Mouse (Mus musculus): Measurements from ENCODE around the gene Galnt6.

Galnt6 gene

DNA sequence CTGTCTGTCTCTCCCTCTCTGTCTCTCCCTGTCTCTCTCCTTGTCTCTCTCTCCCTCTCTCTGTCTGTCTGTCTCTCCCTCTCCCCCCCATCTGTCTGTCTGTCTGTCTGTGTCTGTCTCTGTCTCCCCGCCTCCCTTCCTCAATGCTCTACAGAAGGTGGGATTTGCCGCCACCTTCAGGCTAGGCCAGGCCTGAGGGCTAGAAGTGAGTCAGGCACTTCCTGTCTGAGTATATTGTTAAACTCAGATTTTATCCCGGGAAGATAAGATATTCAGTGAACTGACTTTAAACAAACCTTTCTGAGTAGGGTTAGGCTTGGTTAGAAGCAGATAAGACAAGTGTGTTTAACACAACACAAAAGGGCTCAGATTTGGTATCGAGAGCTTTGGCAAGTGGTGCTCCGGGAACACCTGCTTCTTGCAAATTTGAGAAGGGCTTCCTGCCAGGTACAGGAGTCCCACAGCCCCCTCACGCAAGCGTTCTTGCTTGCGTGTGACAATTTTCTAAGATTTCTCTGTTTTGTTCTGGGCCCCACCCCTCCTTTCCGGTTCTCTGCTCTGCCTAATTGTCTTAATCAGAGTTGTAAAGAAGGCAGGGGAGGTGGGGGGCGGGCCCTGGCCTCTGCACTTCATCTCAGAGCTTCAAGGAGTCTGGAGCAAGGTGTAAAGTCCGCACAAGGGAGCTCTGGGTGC, 25.8 kb upstream of the Galnt6 start:
- DNase-seq (ENCODE audit: low spot score in 2 of 2), result no peak

- DNase-seq (ENCODE audit: low spot score in 2 of 2), result no peak
These were observed 24.9 kb upstream of the Galnt6 start for GRCm38 (mm10) chr15:100754041-100754440.

DNA sequence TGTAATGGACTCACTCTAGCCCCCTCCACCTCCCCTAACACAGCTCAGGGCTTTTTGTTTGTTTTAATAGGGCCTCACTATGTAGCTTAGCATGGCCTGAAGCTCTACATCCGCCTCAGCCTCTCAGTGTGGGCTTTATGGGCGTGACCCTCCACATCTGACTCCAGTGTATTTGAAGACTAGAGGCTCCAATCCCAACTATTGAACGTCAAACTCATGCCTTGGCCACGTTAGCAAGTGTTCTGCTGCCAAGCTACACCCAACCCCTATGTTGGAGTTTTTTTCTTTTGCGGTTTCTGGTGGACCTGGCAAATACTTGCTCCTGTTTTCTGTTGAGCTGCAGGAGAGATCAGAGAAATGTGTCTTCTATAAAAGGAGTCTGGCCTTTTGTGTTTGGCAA, 23.9 kb upstream of the Galnt6 start:
- DNase-seq (ENCODE audit: low spot score in 2 of 2), result no peak

GRCm38 (mm10) chr15:100752439-100752838, 23.3 kb upstream of the Galnt6 start:
- no peak for DNase-seq (ENCODE audit: low spot score in 2 of 2)

DNA sequence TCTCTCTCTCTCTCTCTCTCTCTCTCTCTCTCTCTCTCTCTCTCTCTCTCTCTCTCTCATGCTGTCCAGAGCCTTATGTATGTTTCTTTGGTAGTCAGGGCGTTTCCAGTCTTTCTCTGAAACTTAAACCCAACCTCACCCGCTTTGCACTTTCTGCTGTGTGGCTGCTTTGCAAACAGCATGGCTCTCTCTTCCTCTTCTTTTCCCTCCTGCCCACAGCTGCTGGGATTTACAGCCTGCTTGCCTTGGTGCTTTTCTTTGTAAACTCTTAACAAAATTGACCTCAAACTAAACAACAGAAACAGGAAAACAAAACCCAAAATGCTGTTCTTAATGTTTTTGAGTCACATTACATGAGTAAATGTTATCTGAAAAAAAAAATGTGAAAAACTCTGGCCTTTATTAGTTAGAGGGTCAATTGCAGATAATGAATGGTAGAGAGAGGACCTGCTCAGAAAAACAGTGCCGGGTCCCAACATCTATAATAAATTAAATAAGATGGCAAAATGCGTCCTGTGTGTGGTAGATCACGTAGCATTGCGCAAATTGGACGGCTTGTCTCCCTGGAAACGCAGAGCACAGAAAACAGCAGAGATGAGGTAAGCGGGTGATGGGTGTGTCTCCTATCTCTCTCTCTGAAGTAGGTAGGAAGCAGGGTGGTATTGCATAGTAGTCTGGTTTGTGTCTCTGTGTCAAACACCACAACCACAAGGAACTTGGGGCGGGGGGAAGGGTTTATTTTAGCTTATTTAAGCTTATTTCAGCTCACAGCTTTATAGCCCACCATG, 20.8 kb upstream of the Galnt6 start:
- DNase-seq (ENCODE audit: low spot score in 2 of 2), result no peak

DNA sequence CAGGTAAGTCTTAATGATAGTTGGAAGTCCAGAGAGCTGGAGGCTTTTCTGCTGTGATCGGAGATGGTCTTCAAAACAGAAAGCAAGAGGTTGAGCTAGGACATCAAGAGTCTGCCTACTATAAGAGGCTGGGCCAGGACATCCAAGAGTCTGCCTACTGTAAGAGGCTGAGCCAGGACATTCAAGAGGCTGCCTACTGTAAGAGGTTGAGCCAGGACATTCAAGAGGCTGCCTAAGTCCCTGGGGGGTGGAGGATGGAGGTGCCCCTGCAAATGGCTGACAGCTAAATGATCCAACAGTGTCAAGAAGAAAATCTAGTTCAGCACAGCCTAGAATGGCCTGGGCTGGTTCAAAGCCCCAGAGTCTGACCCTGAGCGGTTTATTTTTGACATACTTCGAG, 19.4 kb upstream of the Galnt6 start:
- DNase-seq (ENCODE audit: low spot score in 2 of 2), result no peak

GRCm38 (mm10) chr15:100747121-100747963, 18.2 kb upstream of the Galnt6 start:
- no peak for DNase-seq (ENCODE audit: low spot score in 2 of 2)

DNA sequence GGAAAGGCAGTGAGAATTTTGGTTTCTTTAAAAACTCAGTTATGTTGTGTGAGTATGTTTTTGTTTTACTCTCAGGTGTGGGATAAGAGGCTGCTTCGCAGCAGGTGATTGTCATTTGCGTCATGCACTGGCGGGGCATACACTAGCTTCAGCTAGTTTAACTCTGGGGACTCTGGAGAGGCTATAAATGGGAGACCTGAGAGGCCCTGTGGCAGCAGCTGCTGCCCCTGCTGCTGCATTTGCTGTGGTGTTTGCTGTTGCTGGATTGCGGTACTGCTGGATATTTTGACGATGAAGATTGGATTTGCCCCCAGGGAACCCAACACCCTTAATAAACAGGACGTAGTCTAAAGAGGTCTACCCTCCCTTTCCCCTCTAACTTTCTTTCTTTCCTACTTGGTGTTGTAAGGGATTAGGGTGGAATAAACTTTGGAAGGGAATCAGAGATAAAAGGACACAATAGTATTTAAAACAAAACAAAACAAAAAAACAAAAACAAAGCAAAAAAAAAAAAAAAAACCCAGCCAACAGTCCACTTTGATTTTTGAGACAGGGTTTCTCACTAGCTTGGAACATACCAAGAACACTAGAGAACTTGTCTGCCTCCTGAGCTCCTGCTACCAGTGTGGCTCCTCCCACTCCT, 17.4 kb upstream of the Galnt6 start:
- no peak for DNase-seq (ENCODE audit: low spot score in 2 of 2)

DNA sequence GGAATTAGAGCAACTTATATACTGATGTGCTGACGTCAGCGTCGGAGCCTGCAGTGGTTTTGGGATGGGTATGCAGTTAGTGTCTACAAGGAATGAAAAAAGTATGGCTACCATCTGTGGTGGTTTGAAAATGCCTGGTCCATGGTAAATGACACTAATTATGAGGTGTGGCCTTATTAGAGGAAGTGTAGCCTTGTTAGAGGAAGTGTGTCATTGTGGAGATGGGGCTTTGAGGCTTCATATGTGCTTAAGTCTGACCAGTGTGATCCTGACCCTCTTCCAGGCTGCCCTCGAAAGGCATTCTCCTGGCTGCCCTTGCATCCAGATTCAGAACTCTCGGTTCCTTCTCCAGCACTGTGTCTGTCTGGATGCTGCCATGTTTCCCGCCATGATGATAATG, 14.1 kb upstream of the Galnt6 start:
- DNase-seq (ENCODE audit: low spot score in 2 of 2), result no peak

DNA sequence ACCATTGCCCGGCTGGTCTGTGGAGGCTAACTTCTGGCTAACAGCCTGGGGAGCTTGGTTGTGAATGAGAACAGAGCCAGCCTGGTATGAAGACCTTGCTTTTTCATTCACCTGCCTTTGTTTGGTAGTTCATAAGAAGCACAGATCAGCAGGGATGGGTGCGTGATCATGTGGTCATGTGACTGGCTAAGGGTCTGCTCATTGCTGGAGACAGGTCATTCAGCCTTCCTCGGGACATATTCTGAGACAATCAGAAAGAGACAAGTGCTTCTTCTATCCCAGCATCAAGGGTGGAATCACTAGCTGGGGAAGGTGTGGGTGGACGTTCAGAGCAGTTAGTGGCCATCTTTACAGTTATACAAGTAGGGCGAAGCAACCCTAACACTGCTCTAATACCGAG, 10.3 kb upstream of the Galnt6 start:
- no peak for DNase-seq (ENCODE audit: low spot score in 2 of 2)

- no peak for DNase-seq (ENCODE audit: low spot score in 2 of 2)
These were observed 9.2 kb upstream of the Galnt6 start for GRCm38 (mm10) chr15:100738351-100738781.

- DNase-seq (ENCODE audit: low spot score in 2 of 2), result no peak
These were observed 8.5 kb upstream of the Galnt6 start for GRCm38 (mm10) chr15:100737667-100738066.

DNA sequence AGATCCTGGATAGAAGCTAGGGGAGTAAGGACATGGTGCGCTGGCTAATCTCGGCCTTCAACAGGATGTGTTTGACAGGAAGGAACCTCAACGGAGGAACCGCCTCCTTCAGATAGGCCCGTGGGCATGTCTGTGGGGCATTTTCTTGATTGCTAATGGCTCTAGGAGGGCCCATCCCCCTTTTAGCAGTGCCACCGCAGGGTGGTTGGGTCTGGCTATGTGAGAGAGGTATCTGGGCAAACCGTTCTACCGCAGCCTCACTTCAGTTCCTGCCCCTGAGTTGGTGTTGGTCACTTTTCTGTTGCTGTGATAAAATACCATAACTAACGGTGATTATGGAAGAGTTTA, 6.8 kb upstream of the Galnt6 start:
- DNase-seq (ENCODE audit: low spot score in 2 of 2), result no peak

DNA sequence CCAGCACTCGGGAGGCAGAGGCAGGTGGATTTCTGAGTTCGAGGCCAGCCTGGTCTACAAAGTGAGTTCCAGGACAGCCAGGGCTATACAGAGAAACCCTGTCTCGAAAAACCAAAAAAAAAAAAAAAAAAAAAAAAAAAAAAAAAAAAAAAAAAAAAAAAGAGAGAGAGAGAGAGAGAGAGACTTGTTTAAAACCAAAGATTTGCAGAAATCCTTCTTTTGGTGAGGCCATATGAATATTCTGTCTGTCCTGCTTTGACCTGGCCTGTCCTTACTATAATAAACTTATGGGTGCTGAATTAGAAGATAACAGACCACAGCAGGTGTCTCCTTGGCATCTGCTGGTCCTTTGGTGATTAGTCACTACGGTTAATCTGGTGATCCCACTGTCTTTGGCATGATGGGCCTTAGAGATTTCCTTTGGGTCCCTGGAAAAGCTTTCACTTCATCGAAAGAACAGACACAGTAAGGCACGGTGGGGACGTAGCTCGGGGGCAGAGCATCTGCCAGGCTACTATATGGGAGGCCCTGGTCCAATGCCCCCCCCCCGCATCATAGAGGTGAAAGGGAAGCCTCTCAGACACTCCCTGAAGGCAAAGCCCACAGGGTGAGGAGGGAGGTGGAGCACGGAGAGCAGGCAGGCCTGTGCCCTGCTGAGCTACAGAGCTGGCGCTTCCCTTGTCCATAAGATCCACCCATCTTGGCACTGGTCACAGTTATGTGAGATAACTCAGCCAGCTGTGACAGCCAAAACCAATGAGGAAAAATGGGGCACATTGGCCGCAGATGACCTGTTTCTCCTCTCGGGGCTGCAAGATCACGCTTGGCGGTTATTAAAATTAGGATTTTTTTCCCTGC, 6.1 kb upstream of the Galnt6 start:
- no peak for DNase-seq (ENCODE audit: low spot score in 2 of 2)

GRCm38 (mm10) chr15:100732580-100732979, 3.4 kb upstream of the Galnt6 start:
- DNase-seq (ENCODE audit: low spot score in 2 of 2), result no peak

DNA sequence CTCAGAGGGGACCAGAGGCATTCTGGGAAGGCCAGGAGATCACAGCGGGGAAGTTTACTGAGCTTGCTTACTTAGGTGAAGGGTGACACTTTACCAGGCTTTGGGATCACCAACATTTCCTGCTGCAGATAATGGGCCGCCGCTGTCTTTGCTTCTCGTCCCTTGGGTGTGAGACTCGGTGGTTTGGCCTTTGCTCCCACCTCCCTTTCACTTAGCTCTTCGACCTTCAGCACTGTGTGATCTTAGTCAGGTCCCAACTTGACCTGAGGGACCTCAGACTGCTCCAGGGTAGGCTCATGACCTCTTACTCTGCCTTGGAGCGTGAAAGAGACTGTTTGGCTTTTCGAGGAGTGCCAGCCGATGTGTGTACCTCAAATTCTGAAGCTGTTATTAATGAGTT, 1.9 kb upstream of the Galnt6 start:
- DNase-seq (ENCODE audit: low spot score in 2 of 2), result no peak

DNA sequence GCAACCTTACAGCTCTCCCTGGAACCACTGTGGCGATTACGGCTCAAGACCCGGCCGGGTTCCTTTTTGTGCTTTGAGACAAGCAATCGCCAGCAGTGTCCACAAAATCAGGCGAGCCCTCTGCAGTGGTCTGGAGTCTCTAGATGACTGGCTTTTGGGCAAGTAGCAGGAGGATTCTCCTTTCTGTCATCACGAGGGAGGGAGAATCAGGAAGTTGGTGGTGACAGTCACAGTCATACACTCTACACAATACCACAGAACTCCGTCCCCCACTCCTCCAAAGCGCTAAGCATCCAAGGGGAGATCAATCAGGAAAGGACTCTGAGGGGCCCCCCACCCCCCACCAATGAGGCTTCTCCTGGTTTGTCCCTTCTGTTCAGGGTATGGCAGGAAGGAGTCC, 590 bp downstream of the Galnt6 start:
- DNase-seq (ENCODE audit: low spot score in 2 of 2), result no peak

DNA sequence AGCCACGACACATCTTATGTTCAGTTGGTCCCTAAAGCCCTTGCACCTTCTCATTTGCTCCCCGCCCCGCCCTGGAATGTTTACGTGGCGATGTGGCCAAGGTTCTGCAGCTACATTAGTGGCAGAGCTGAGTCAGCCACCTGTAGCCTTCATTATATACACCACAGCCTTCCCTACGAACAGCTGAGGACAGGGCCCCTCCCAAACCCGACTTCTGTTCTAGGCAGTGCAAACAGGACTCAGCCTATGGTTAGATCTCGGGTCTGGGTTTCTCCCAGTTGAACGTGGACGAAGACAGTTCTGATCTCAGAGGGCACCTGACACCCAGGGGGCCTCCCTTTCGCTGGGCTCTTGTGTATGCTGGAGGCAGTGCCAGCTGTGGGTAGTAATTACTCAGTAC, 1.3 kb downstream of the Galnt6 start:
- DNase-seq (ENCODE audit: low spot score in 2 of 2), result no peak

GRCm38 (mm10) chr15:100726721-100727120, 2.5 kb downstream of the Galnt6 start:
- DNase-seq (ENCODE audit: low spot score in 2 of 2), result no peak

DNA sequence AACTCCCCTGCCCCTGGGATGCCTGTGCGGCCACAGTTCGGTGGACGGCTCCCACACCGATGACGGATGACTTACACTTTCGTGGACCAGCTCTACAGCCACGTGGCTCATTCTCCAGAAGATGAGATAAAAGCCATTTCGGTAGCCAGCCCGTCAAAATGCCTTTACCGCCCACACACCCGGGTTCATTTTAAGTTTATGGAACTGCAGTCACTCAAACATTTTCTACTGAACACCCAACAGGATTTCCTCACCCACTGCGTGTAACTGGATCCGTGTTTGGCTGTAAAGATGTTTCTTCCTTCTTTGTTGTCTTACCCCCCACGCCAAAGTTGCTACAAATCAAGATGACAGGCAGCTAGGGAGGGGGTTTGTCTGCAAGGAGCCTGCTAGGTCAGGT, 5.7 kb downstream of the Galnt6 start:
- no peak for DNase-seq (ENCODE audit: low spot score in 2 of 2)

DNA sequence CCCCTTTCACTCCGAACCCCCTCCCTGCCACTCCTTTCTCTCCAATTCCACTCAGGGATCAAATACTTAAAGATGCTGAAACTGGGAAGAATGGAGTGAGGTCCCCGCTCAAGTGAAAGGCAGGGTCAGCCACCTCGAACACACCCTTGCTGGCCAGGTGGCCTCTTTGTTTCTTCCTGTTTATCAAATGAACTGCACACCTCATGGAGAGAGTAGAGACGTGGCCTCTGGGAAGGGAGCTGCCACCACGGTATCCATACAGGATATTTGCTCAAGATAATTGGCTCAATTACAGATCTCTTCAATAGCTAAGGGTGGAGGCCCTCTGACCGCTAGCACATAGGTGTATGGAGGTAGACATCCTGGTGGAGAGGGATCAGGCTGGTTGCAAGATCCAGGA, 6.6 kb downstream of the Galnt6 start:
- no peak for DNase-seq (ENCODE audit: low spot score in 2 of 2)

Measured in frontal cortex, postnatal 14 days (tissue).